ENCODE assay signal across 9 mouse cellular contexts in genomic region chr1:167211979-167212614, GRCm38 (mm10).
DNase-seq lines count a peak whose midpoint lies in the region; ATAC-seq lines count a peak whose summit lies in the region.
"Had no signal": no experiment of that assay in that cellular context is flagged by ENCODE, and none has a peak within 500 bp of the region (broad histone marks: within the 10 kb centered on the region; RNA-seq: fewer than 3 reads in every experiment).

No protein-coding gene starts in this region.

- ATAC-seq in cerebellum, adult (ENCODE audit: insufficient number of reproducible peaks, low FRiP score, low TSS enrichment) = peak; percentile 73
- ATAC-seq in forebrain, embryonic 13.5 days = peak; percentile 85
- 0 out of 2 replicates have a peak, but pooled peaks have one; percentile 23 for ATAC-seq in intestine, embryonic 14.5 days (replicated peaks; ENCODE audit: low FRiP score, low TSS enrichment, low read depth)

- H3K9ac ChIP-seq in forebrain, embryonic 13.5 days = no peak overlapping the region
- H3K9ac ChIP-seq in intestine, embryonic 14.5 days (ENCODE audit: low read length) = no peak overlapping the region
- H3K9ac ChIP-seq: liver, embryonic 15.5 days had no signal

- peak; percentile 17 for DNase-seq in ovary, postnatal 10 days (ENCODE audit: low spot score)
- DNase-seq in ovary, adult 18-20 months (ENCODE audit: low spot score) = no peak
- DNase-seq in intestine, embryonic 14.5 days (ENCODE audit: low spot score) = peak; percentile 73
- DNase-seq in left cerebral cortex, adult 18-20 months (ENCODE audit: low spot score in 2 of 2) = peak; percentile 77 to 79
- DNase-seq in midbrain, embryonic 10.5 days (ENCODE audit: low spot score) = peak; percentile 69
- peak; percentile 27 to 36 for DNase-seq in right cerebral cortex, postnatal 36 days (ENCODE audit: low spot score in 2 of 2)

- no peak overlapping the region for H3K4me3 ChIP-seq in forebrain, embryonic 13.5 days
- H3K4me3 ChIP-seq in intestine, embryonic 14.5 days (ENCODE audit: low read depth, low read length) = no peak overlapping the region
- no peak overlapping the region for H3K4me3 ChIP-seq in midbrain, embryonic 10.5 days
- H3K4me3 ChIP-seq: liver, embryonic 15.5 days had no signal

- H3K4me1 ChIP-seq in forebrain, embryonic 13.5 days = peaks cover 4% of the 10 kb centered on the region; the same call in 1 of the 2 replicates
- no peaks in the 10 kb centered on the region for H3K4me1 ChIP-seq in intestine, embryonic 14.5 days (replicated peaks; ENCODE audit: control insufficient read depth, insufficient read depth, low read length)
- H3K4me1 ChIP-seq in midbrain, embryonic 10.5 days = peaks cover 10% of the 10 kb centered on the region; the same call in 1 of the 2 replicates
- H3K4me1 ChIP-seq: liver, embryonic 15.5 days had no signal

- no peaks in the 10 kb centered on the region for H3K36me3 ChIP-seq in forebrain, embryonic 13.5 days (ENCODE audit: poor library complexity, severe bottlenecking)
- H3K36me3 ChIP-seq in intestine, embryonic 14.5 days (ENCODE audit: control insufficient read depth, insufficient read depth, low read length) = no peaks in the 10 kb centered on the region
- H3K36me3 ChIP-seq in midbrain, embryonic 10.5 days = no peaks in the 10 kb centered on the region
- H3K36me3 ChIP-seq: liver, embryonic 15.5 days had no signal

- 26% methylated on average over 7 of the region's 7 CpGs for WGBS in forebrain, embryonic 13.5 days
- WGBS in intestine, embryonic 14.5 days = 35% methylated on average over 7 of the region's 7 CpGs
- WGBS in midbrain, embryonic 10.5 days = 32% methylated on average over 7 of the region's 7 CpGs

- no peaks in the 10 kb centered on the region for H3K27me3 ChIP-seq in forebrain, embryonic 13.5 days
- H3K27me3 ChIP-seq in intestine, embryonic 14.5 days (replicated peaks; ENCODE audit: control insufficient read depth, insufficient read depth, low read length) = no peaks in the 10 kb centered on the region
- H3K27me3 ChIP-seq in midbrain, embryonic 10.5 days (ENCODE audit: low read depth, poor library complexity, severe bottlenecking) = no peaks in the 10 kb centered on the region
- H3K27me3 ChIP-seq: liver, embryonic 15.5 days had no signal

- no peak overlapping the region for H3K27ac ChIP-seq in forebrain, embryonic 13.5 days
- H3K27ac ChIP-seq in intestine, embryonic 14.5 days (ENCODE audit: low read depth) = no peak overlapping the region
- no peak overlapping the region for H3K27ac ChIP-seq in midbrain, embryonic 10.5 days (replicated peaks)
- H3K27ac ChIP-seq: liver, embryonic 15.5 days had no signal

- H3K4me2 ChIP-seq in forebrain, embryonic 13.5 days = peak overlapping the region; percentile 22; the same call in 1 of the 2 replicates
- no peak overlapping the region for H3K4me2 ChIP-seq in intestine, embryonic 14.5 days (ENCODE audit: low read length)
- H3K4me2 ChIP-seq: liver, embryonic 15.5 days had no signal

- no peaks in the 10 kb centered on the region for H3K9me3 ChIP-seq in forebrain, embryonic 13.5 days (replicated peaks)
- H3K9me3 ChIP-seq in intestine, embryonic 14.5 days (ENCODE audit: control insufficient read depth, low read length) = no peaks in the 10 kb centered on the region
- no peaks in the 10 kb centered on the region for H3K9me3 ChIP-seq in midbrain, embryonic 10.5 days (replicated peaks)
- H3K9me3 ChIP-seq: liver, embryonic 15.5 days had no signal

Comparison
In these comparisons a context has a peak if more than half of its experiments do, and no peak if none do; other contexts are left out.
1. ATAC-seq: peak in every context shown above with its lines; median percentile 85 in forebrain, embryonic 13.5 days; 73 in cerebellum, adult; 23 in intestine, embryonic 14.5 days.